Mouse (Mus musculus): ENCODE measurements at regions not wholly inside any gene's neighbourhood (a gene's known extent, or its start where the extent isn't known, plus 50 kb on each side); places are given as distances from the start of the nearest gene placed in this dataset.

DNA sequence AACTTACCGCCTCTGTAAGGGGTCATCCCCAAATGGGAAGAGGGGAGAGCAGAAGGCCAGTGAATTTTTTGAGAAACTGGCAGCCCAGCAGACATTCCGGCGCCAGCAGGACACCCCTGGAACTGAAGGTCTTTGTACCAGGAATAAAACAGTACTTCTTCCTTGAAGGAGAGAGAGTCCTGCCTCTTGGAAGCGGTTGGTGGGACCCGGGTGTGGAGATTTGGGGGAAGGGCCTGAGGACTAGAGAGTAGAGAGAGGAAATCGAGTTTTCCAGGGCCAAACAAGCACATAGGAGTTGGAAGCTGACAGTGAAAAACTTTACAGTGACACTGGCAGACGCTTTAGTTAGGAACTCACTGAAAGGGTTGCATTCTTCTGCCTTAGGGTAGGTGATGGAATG, 82.3 kb upstream of the Dlx2 start:
- TF ChIP-seq GATA1 (IDR thresholded peaks at IDR 0.05; ENCODE audit: low read length) (no peak), TAL1 (IDR thresholded peaks at IDR 0.05; ENCODE audit: low read length) (no peak)

All from erythroblast, embryonic 14.5 days (primary cell).